Mouse (Mus musculus) brain, adult 10 weeks (tissue): Measurements from ENCODE around the gene Espl1. TPM values are rescaled to one million over a fixed set of nuclear protein-coding genes. Genes with fewer than 3 reads are reported as not detected.

Experiments
- polyA plus RNA-seq: library from polyadenylated mRNA; stranded (reverse); fragments of 350-450 nt; fragmentation: Illumina TruSeq; extraction: RNeasy Lipid Tissue Mini Kit (QIAGEN cat#74804); gene quantifications from one replicate; pipeline ENCODE4 v1.2.3, GENCODE M21; 2015; ENCODE audit warnings: low read depth, low replicate concordance

Espl1 gene
- 0.37 TPM for polyA plus RNA-seq

DNA sequence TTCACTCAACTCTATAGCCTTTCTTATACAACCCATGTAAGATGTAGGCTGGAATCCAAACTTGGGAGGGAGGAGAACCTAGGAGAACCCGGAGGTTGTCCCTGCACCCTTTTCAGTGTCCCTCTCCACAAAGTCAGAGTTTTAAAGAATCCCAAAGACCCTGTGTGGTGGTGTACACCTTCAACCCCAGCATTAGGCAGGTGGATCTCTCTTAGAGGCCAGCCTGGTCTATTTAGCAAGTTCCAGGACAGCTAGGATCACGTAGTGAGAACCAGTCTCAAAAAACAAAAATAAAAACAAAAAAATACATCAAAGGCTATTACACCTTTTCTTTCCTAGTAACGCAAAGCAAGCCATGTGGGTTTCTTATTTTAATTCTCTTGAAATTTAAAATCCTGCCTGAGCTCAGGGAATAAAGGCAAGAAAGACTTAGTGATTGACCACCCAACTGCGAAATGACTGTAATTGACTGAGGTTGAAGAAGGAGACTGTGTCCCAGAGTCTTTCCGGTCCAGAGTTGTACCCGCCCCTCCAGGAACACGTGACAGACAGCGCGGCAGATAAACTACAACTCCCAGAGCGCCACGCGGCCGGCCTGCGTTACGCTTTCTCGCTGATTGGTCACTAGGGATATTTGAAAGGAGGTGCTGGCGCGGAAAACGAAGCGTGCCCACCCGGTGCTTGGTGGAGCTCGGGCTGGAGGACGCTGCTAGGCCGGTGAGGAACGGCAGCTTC lies at the start of gene Espl1:
Gene Espl1, plus strand, starts transcription at position 634 of the 735 bp plus-strand sequence.

DNA sequence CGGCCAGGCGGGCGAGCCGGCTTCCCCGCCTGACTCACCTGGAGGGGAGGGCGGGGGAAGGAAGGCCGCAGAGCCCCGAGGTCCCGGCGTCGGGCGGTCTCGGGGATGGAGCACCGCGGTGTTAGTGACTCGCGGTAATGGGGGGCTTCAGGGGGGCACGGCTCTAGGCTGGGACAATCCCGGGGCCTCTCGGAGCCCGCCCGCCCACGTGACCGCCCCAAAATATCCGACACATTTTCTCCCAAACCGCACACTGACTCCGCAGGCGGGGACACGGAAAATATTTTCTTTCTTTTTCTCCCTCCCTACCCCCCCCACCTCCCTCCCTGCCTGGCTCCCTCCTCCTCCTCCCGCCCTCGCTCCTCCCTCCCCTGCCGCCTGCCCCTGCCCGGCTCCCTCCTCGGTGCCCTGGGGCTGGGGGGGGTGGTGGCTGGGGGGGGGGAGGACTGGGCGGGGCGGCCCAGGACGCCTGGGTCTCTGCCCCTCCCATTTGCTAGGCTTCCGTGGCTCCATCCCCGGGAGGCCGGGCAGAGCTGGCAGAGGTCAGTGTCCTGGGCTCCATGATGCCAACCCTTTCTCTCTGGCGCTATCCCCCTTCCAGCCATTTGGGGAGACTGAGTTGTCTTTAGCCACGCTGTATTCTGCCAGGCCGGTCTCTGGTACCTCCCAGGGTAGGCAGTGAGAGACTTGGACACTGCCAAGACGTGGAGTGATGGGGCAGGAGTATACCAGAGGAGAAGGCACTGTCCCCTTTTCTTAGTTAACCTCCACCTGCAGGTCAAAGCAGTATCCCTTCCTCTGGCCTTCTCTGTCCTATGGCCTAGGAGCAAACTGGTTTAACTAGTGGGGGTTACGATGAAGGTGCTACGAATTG lies 38.6 kb upstream of the Espl1 start, which contains the start of gene Rarg:
Gene Rarg, minus strand, starts transcription at position 316 of the 874 bp plus-strand sequence.

DNA sequence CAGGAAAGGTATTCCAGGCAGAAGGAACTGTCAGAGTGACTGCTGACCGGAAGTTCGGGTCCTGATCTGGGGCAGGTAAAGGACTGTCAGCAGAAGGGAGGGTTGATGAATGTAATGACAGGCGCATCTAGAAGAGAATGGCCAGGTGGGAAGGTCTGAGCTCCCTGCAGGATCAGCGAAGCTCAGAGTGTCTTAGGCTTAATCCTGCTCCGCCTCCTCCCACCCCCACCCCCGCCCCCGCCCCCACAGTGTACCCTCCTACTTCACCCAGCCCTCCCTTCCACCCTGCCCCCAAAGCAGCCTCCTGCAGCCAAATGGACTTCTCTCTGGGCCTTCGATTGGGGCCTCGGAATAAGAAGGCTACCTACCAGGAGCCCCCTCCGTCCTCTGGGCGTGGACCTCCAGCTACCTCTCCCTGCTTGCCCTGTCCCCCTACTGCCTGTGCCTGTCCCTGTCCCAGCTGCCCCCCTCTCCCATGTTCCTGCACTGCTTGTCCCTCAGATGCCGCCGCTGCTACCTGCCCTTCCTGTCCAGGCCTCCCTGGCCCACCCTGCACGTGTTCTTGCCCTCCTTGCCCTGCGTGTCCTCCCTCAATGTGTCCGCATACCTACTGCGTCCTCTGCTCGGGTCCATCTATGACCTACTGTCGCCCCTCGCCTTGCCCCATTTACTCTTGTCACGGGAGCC lies 25.6 kb upstream of the Espl1 start, which contains the start of gene Gm9918:
Gene Gm9918, plus strand, starts transcription at position 290 of the 687 bp plus-strand sequence.

GRCm38 (mm10) chr15:102279092-102279782 lies 16.8 kb upstream of the Espl1 start, which contains the start of gene Mfsd5:
TSS of gene Mfsd5 (plus strand) at chr15:102279454.

DNA sequence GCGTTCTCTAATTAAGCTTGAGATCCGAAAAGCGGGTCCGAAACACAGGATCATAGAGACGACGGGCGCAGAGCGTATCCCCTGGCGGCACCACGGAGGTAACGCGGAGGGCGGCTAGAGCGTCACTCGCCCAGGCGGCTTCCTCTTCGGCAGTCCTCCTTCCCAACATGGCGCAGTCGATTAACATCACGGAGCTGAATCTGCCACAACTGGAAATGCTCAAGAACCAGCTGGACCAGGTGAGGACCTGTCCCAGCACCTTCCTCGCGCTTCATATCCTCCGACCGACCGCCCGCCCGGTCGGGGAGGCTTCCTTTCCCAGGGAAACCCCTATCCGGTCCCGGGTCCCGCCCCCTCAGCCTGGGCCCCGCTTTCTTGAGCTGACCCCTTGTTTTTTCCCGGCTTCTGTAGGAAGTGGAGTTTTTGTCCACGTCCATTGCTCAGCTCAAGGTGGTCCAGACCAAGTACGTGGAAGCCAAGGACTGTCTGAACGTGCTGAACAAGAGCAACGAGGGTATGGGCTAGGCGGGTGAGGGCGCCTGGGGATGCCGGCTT lies 30.0 kb downstream of the Espl1 start, which contains the start of gene Pfdn5:
Gene Pfdn5, plus strand, starts transcription at position 95 of the 555 bp plus-strand sequence.

GRCm38 (mm10) chr15:102331610-102332015 lies 35.5 kb downstream of the Espl1 start, which contains the start of gene Myg1:
TSS of gene Myg1 (plus strand) at chr15:102331709.

DNA sequence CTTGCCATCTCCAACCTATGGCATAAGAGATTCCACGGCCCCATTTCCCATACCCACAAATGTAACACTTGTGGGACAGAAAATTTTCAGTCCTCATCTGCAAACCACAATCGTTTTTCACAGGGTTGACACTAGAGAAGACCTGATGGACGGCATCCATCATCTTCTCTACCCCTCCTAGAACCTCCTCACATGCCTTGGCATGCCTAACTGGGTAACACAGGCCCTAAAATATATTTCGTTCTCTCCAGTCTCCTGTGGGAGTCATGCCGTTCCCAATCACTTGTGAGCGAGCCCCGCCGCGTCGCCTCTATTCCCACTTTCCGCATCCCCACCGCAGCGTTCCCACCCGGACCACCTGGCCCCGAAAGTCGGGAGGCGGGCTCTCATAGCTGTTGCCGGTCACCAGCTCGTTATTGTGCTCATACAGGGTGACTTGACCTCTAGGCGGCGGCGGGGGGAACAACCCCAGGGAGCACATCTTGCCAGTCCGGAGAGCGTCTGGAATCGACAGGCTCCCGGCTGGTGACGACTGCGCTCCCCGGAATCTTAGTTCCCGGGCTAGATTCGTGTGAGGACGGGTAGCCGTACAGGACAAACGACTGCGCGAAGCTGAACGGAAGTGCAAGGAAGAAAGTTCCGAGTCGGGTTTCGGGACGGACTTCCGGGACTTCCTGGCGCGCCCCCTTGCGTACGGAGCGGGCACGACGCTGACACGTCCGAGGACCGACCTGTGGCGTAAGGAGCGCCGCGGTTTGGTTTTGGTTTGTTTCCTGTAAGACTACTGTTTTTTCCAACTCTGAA lies 54.3 kb downstream of the Espl1 start, which contains the start of gene Aaas:
Gene Aaas, minus strand, starts transcription at position 634 of the 804 bp plus-strand sequence.

DNA sequence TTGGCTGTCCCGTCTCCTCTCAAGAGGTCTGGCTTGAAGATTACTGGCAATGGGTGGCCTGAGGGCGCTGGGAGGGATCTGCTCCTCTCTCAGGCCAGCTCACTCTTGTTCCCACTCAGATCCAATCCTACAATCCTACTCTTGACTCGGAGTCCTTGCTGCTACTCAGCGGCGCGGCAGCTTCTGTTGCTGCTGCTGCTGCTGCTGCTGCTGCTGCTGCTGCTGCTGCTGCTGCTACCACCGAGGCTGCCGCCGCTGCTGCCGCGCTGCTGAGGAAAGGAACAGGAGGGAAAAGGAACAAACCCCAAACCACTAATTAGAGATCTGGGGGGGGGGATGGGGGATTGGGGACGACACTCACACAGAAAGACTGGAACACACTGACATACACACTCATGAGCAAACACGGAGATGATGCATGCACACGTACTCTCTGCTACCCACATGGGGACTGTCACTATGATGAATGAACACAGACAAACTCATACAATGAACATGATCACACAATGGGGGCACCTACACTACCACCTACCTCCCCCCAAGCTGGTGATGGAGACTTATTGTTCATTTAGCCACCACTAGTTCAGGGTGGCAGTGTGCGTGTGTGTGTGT lies 70.8 kb downstream of the Espl1 start, which contains the start of gene Sp7:
Gene Sp7, minus strand, starts transcription at position 450 of the 612 bp plus-strand sequence.

Other genes starting within 250 kb of the Espl1 start
- 110 TPM for gene Eif4b, start 222.5 kb upstream of the Espl1 start, polyA plus RNA-seq
- gene Tns2, start 195.9 kb upstream of the Espl1 start, polyA plus RNA-seq, result 20.3 TPM
- 141 TPM for gene Spryd3, start 160.0 kb upstream of the Espl1 start, polyA plus RNA-seq
- gene Igfbp6, start 151.9 kb upstream of the Espl1 start, polyA plus RNA-seq, result 61.4 TPM
- 0.19 TPM for gene Soat2, start 145.7 kb upstream of the Espl1 start, polyA plus RNA-seq
- gene Zfp740, start 93.0 kb upstream of the Espl1 start, polyA plus RNA-seq, result 47.4 TPM
- gene Csad, start 91.5 kb upstream of the Espl1 start, polyA plus RNA-seq, result 22.9 TPM
- gene Itgb7, start 64.3 kb upstream of the Espl1 start, polyA plus RNA-seq, result 1.1 TPM
- gene Rarg, start 38.7 kb upstream of the Espl1 start, polyA plus RNA-seq, result 7.9 TPM
- not detected for gene Gm9918, start 25.7 kb upstream of the Espl1 start, polyA plus RNA-seq
- gene Mfsd5, start 16.8 kb upstream of the Espl1 start, polyA plus RNA-seq, result 38.4 TPM
- 664 TPM for gene Pfdn5, start 29.9 kb downstream of the Espl1 start, polyA plus RNA-seq
- gene Myg1, start 35.4 kb downstream of the Espl1 start, polyA plus RNA-seq, result 74.3 TPM
- 19.5 TPM for gene Aaas, start 54.5 kb downstream of the Espl1 start, polyA plus RNA-seq
- 1.3 TPM for gene Sp7, start 70.9 kb downstream of the Espl1 start, polyA plus RNA-seq
- 10.4 TPM for gene Sp1, start 109.9 kb downstream of the Espl1 start, polyA plus RNA-seq
- gene Amhr2, start 149.1 kb downstream of the Espl1 start, polyA plus RNA-seq, result 0.61 TPM
- gene Prr13, start 162.8 kb downstream of the Espl1 start, polyA plus RNA-seq, result 73.3 TPM
- gene Pcbp2, start 174.3 kb downstream of the Espl1 start, polyA plus RNA-seq, result 487 TPM
- not detected for gene Gm10337, start 207.5 kb downstream of the Espl1 start, polyA plus RNA-seq
- 72.6 TPM for gene Map3k12, start 220.8 kb downstream of the Espl1 start, polyA plus RNA-seq
- 27.2 TPM for gene Tarbp2, start 221.9 kb downstream of the Espl1 start, polyA plus RNA-seq
- 2.1 TPM for gene Npff, start 228.7 kb downstream of the Espl1 start, polyA plus RNA-seq